ENCODE assay signal across 13 mouse cellular contexts in the genomic region with DNA sequence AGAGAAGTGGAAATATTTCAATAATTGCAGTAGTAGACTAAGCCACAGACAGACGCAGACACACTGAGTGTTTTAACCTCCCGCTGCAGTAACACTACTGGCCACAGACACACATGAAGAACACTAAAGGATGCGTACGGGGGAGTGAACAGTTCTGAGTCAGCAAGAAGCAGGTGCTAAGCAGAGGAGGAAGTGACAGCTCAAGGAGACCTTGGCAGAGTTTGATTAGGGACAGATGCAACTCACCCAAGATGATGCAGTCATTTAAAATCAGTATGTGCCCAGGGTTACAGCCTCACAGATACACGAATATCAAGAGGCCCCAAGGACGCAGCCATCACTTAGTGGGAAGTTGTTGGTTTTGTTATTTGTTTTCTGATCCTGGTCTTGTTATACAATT. TPM values are rescaled to one million over a fixed set of nuclear protein-coding genes. Genes with fewer than 3 reads are reported as not detected.
DNase-seq lines count a peak whose midpoint lies in the region; ATAC-seq and TF ChIP-seq lines count a peak whose summit lies in the region.
"Had no signal": no experiment of that assay in that cellular context is flagged by ENCODE, and none has a peak within 500 bp of the region (broad histone marks: within the 10 kb centered on the region; RNA-seq: fewer than 3 reads in every experiment).

No protein-coding gene starts in this region.

- H3K4me2 ChIP-seq in intestine, embryonic 15.5 days (replicated peaks) = no peak overlapping the region
- no peak overlapping the region for H3K4me2 ChIP-seq in intestine, postnatal 0 days (replicated peaks; ENCODE audit: low read depth)
- no peak overlapping the region for H3K4me2 ChIP-seq in forebrain, embryonic 13.5 days
- H3K4me2 ChIP-seq: forebrain, embryonic 12.5 days had no signal

- no peaks in the 10 kb centered on the region for H3K36me3 ChIP-seq in intestine, embryonic 15.5 days
- H3K36me3 ChIP-seq in intestine, postnatal 0 days (ENCODE audit: control insufficient read depth, insufficient read depth) = no peaks in the 10 kb centered on the region
- H3K36me3 ChIP-seq in MEL (ENCODE audit: control insufficient read depth in 1 of 2, insufficient read depth in 2 of 2, low read length in 2 of 2) = peaks cover 0 to 29% of the 10 kb centered on the region in 2 experiments; a peak in 2 of 4 replicates
- H3K36me3 ChIP-seq in forebrain, embryonic 13.5 days (ENCODE audit: poor library complexity, severe bottlenecking) = no peaks in the 10 kb centered on the region
- H3K36me3 ChIP-seq: forebrain, embryonic 12.5 days; midbrain, embryonic 10.5 days had no signal

- H3K4me3 ChIP-seq in intestine, embryonic 15.5 days (replicated peaks) = no peak overlapping the region
- H3K4me3 ChIP-seq in intestine, postnatal 0 days (ENCODE audit: low read depth, low read length) = no peak overlapping the region
- no peak overlapping the region; a peak in 1 of 4 replicates for H3K4me3 ChIP-seq in MEL (ENCODE audit: control insufficient read depth in 1 of 2, insufficient read depth in 1 of 2, low read depth in 2 of 2, low read length in 2 of 2)
- no peak overlapping the region for H3K4me3 ChIP-seq in forebrain, embryonic 13.5 days
- H3K4me3 ChIP-seq: forebrain, embryonic 12.5 days; midbrain, embryonic 10.5 days had no signal

- no peaks in the 10 kb centered on the region for H3K9me3 ChIP-seq in intestine, embryonic 15.5 days
- no peaks in the 10 kb centered on the region for H3K9me3 ChIP-seq in intestine, postnatal 0 days (ENCODE audit: control insufficient read depth)
- no peaks in the 10 kb centered on the region for H3K9me3 ChIP-seq in MEL (replicated peaks; ENCODE audit: insufficient read depth, low read length)
- 0 out of 2 replicates have a peak, but pooled peaks cover 2% of the 10 kb centered on the region for H3K9me3 ChIP-seq in forebrain, embryonic 13.5 days (replicated peaks)

- no peaks in the 10 kb centered on the region for H3K79me2 ChIP-seq in MEL (ENCODE audit: control insufficient read depth, insufficient read depth, low read length, poor library complexity)

- TF ChIP-seq EP300 in MEL (IDR thresholded peaks at IDR 0.05; ENCODE audit: low read depth in 1 of 2, low read length in 2 of 2) = peak; percentile 68 to 78

- WGBS in intestine, embryonic 15.5 days = 80% methylated on average over 6 of the region's 6 CpGs
- 80% methylated on average over 6 of the region's 6 CpGs for WGBS in intestine, postnatal 0 days
- 93% methylated on average over 6 of the region's 6 CpGs for WGBS in forebrain, embryonic 13.5 days

- H3K4me1 ChIP-seq in intestine, embryonic 15.5 days (replicated peaks) = no peaks in the 10 kb centered on the region
- H3K4me1 ChIP-seq in intestine, postnatal 0 days (replicated peaks; ENCODE audit: control insufficient read depth, insufficient read depth, low read length) = no peaks in the 10 kb centered on the region
- H3K4me1 ChIP-seq in MEL (ENCODE audit: control insufficient read depth in 1 of 2, insufficient read depth in 2 of 2, low read length in 2 of 2) = peaks cover 7 to 47% of the 10 kb centered on the region in 2 experiments
- no peaks in the 10 kb centered on the region for H3K4me1 ChIP-seq in forebrain, embryonic 13.5 days
- H3K4me1 ChIP-seq: forebrain, embryonic 12.5 days; midbrain, embryonic 10.5 days had no signal

- TF ChIP-seq POLR2A in MEL (IDR thresholded peaks at IDR 0.05; ENCODE audit: control insufficient read depth in 1 of 2, insufficient read depth in 1 of 2, low read depth in 1 of 2, low read length in 2 of 2, poor library complexity in 1 of 2) = no peak

- H3K27me3 ChIP-seq in intestine, embryonic 15.5 days (replicated peaks) = no peaks in the 10 kb centered on the region
- H3K27me3 ChIP-seq in intestine, postnatal 0 days (replicated peaks; ENCODE audit: control insufficient read depth, insufficient read depth, low read length) = no peaks in the 10 kb centered on the region
- no peaks in the 10 kb centered on the region for H3K27me3 ChIP-seq in MEL (ENCODE audit: control insufficient read depth in 1 of 2, insufficient read depth in 2 of 2, low read length in 2 of 2)
- H3K27me3 ChIP-seq in forebrain, embryonic 13.5 days = no peaks in the 10 kb centered on the region
- H3K27me3 ChIP-seq: forebrain, embryonic 12.5 days had no signal

- TF ChIP-seq CTCF in intestine, postnatal 0 days (IDR thresholded peaks at IDR 0.05; ENCODE audit: low read depth) = no peak
- TF ChIP-seq CTCF in MEL (IDR thresholded peaks at IDR 0.05 in 2 of 3, conservative IDR thresholded peaks at IDR 0.05 in 1 of 3; ENCODE audit: control insufficient read depth in 1 of 3, insufficient read depth in 1 of 3, low read depth in 2 of 3, low read length in 3 of 3, poor library complexity in 1 of 3, severe bottlenecking in 1 of 3) = no peak

- no peak for TF ChIP-seq RAD21 in MEL (IDR thresholded peaks at IDR 0.05; ENCODE audit: low read depth, low read length)

- no peak overlapping the region for H3K27ac ChIP-seq in intestine, embryonic 15.5 days
- no peak overlapping the region for H3K27ac ChIP-seq in intestine, postnatal 0 days (ENCODE audit: low read depth, low read length)
- H3K27ac ChIP-seq in MEL (ENCODE audit: control insufficient read depth, low read depth, low read length) = peak overlapping the region; percentile 67
- H3K27ac ChIP-seq in forebrain, embryonic 13.5 days = no peak overlapping the region
- H3K27ac ChIP-seq: forebrain, embryonic 12.5 days; midbrain, embryonic 10.5 days had no signal

- peak; percentile 44; the same call in 1 of the 2 replicates for ATAC-seq in intestine, embryonic 15.5 days
- no peak for ATAC-seq in intestine, postnatal 0 days
- peak; percentile 72 for ATAC-seq in megakaryocyte-erythroid progenitor cell, adult 5-6 weeks (replicated peaks; ENCODE audit: low FRiP score, low TSS enrichment, poor library complexity, severe bottlenecking)
- ATAC-seq in forebrain, embryonic 13.5 days = no peak

- H3K9ac ChIP-seq in intestine, embryonic 15.5 days = no peak overlapping the region
- no peak overlapping the region for H3K9ac ChIP-seq in intestine, postnatal 0 days (ENCODE audit: low read depth, low read length)
- H3K9ac ChIP-seq in MEL (ENCODE audit: control insufficient read depth, low read depth, low read length, poor library complexity, severe bottlenecking) = no peak overlapping the region
- no peak overlapping the region for H3K9ac ChIP-seq in forebrain, embryonic 13.5 days
- H3K9ac ChIP-seq: forebrain, embryonic 12.5 days had no signal

- peak; percentile 93 for DNase-seq in MEL (ENCODE audit: low read depth, low spot score)
- peak; percentile 64 for DNase-seq in induced T-regulatory cell, adult 2 months (ENCODE audit: low read depth)
- DNase-seq in lung, postnatal 4 days = no peak
- DNase-seq in cerebellum, adult 9-11 months = no peak
- DNase-seq: gastrocnemius, postnatal 25 days; kidney, adult 18-20 months; layer of hippocampus, adult 9-11 months had no signal

TF ChIP-seq in MEL, 35 proteins besides CTCF, POLR2A, EP300 and RAD21 (continues in another document):
- TF ChIP-seq NRF1 (IDR thresholded peaks at IDR 0.05; ENCODE audit: insufficient read depth, low read depth, low read length, poor library complexity, severe bottlenecking) (no peak), GATA1 (IDR thresholded peaks at IDR 0.05; ENCODE audit: low read depth, low read length) (peak; percentile 40), KAT2A (conservative IDR thresholded peaks at IDR 0.05; ENCODE audit: low read depth, low read length) (no peak), RCOR1 (IDR thresholded peaks at IDR 0.05; ENCODE audit: low read depth, low read length) (peak; percentile 39; the same call in 1 of the 2 replicates), MAX (IDR thresholded peaks at IDR 0.05; ENCODE audit: low read length) (no peak), POLR2AphosphoS2 (IDR thresholded peaks at IDR 0.05; ENCODE audit: low read length) (no peak), USF1 (IDR thresholded peaks at IDR 0.05; ENCODE audit: low read depth, low read length) (no peak), ELF1 (IDR thresholded peaks at IDR 0.05; ENCODE audit: low read depth, low read length) (peak; percentile 47; the same call in 1 of the 2 replicates), USF2 (IDR thresholded peaks at IDR 0.05; ENCODE audit: borderline replicate concordance in 1 of 2, insufficient read depth in 1 of 2, low read depth in 1 of 2, low read length in 2 of 2) (no peak)

RNA-seq across cellular contexts. Expression of gene Eif5, which starts 21.0 kb away (rescaled TPM):
- 574 and 692 TPM in 2 replicates for polyA plus RNA-seq in intestine, embryonic 15.5 days (2015; fragmentation: Nextera tagmentation; extraction: Ambion mirVana)
- 632 and 663 TPM in 2 replicates for polyA plus RNA-seq in intestine, postnatal 0 days (2015; fragmentation: Nextera tagmentation; extraction: Ambion mirVana)
- total RNA-seq in MEL (2012; rRNA removed) = 183 and 201 TPM in 2 replicates
- polyA plus RNA-seq in MEL (2012; ENCODE audit: insufficient read depth in 1 of 2, insufficient read length in 2 of 2, low read depth in 1 of 2, low replicate concordance in 2 of 2, missing spikeins in 1 of 2) = 100 to 1,000 TPM; 276 to 330 TPM
- total RNA-seq in megakaryocyte-erythroid progenitor cell, adult 5-6 weeks (2014; fragmentation: Nextera tagmentation) = 212 and 247 TPM in 2 replicates
- 262 and 337 TPM in 2 replicates for total RNA-seq in megakaryocyte-erythroid progenitor cell, adult 5-6 weeks (2017)
- 667 and 695 TPM in 2 replicates for polyA plus RNA-seq in forebrain, embryonic 13.5 days (2015; fragmentation: Nextera tagmentation; extraction: Ambion mirVana)

RNA-seq across cellular contexts. Expression of gene Gm266, which starts 31.2 kb away (rescaled TPM):
- polyA plus RNA-seq in intestine, embryonic 15.5 days (2015; fragmentation: Nextera tagmentation; extraction: Ambion mirVana) = 17.7 and 19.9 TPM in 2 replicates
- 7.3 and 8.6 TPM in 2 replicates for polyA plus RNA-seq in intestine, postnatal 0 days (2015; fragmentation: Nextera tagmentation; extraction: Ambion mirVana)
- not detected in 2 replicates for total RNA-seq in MEL (2012; rRNA removed)
- polyA plus RNA-seq in MEL (2012; ENCODE audit: insufficient read depth in 1 of 2, insufficient read length in 2 of 2, low read depth in 1 of 2, low replicate concordance in 2 of 2, missing spikeins in 1 of 2) = not detected
- total RNA-seq in megakaryocyte-erythroid progenitor cell, adult 5-6 weeks (2014; fragmentation: Nextera tagmentation) = not detected in 2 replicates
- not detected in 2 replicates for total RNA-seq in megakaryocyte-erythroid progenitor cell, adult 5-6 weeks (2017)
- polyA plus RNA-seq in forebrain, embryonic 13.5 days (2015; fragmentation: Nextera tagmentation; extraction: Ambion mirVana) = 0.40 and 1.0 TPM in 2 replicates

RNA-seq across cellular contexts. Expression of gene Mark3, which starts 57.5 kb away (rescaled TPM):
- polyA plus RNA-seq in intestine, embryonic 15.5 days (2015; fragmentation: Nextera tagmentation; extraction: Ambion mirVana) = 22.4 and 30.5 TPM in 2 replicates
- polyA plus RNA-seq in intestine, postnatal 0 days (2015; fragmentation: Nextera tagmentation; extraction: Ambion mirVana) = 24.7 and 25.5 TPM in 2 replicates
- total RNA-seq in MEL (2012; rRNA removed) = 60.2 and 71.6 TPM in 2 replicates
- 10 to 100 TPM in 1 of 2 experiments, not detected in 1; 43.9 TPM for polyA plus RNA-seq in MEL (2012; ENCODE audit: insufficient read depth in 1 of 2, insufficient read length in 2 of 2, low read depth in 1 of 2, low replicate concordance in 2 of 2, missing spikeins in 1 of 2)
- total RNA-seq in megakaryocyte-erythroid progenitor cell, adult 5-6 weeks (2014; fragmentation: Nextera tagmentation) = 56.3 and 62.2 TPM in 2 replicates
- total RNA-seq in megakaryocyte-erythroid progenitor cell, adult 5-6 weeks (2017) = 55.2 and 81.3 TPM in 2 replicates
- polyA plus RNA-seq in forebrain, embryonic 13.5 days (2015; fragmentation: Nextera tagmentation; extraction: Ambion mirVana) = 44.2 and 47.2 TPM in 2 replicates

Comparison
In these comparisons a context has a peak if more than half of its experiments do, and no peak if none do; other contexts are left out.
1. ATAC-seq: peak in intestine, embryonic 15.5 days (single experiment) and megakaryocyte-erythroid progenitor cell, adult 5-6 weeks (single experiment); none in intestine, postnatal 0 days (single experiment) and forebrain, embryonic 13.5 days (single experiment).
2. DNase-seq: peak in MEL (single experiment) and induced T-regulatory cell, adult 2 months (single experiment); none in lung, postnatal 4 days (0 of 2) and cerebellum, adult 9-11 months (single experiment).